Mouse (Mus musculus): ENCODE results near the gene Igsf3. TPM values are rescaled to one million over a fixed set of nuclear protein-coding genes. Genes with fewer than 3 reads are reported as not detected.
A peak's percentile ranks its signal among the peaks of the same experiment; 100 is the strongest.

Gene Igsf3
- polyA plus RNA-seq, 1 experiment from 2014 or later, result 79.1 TPM

DNA sequence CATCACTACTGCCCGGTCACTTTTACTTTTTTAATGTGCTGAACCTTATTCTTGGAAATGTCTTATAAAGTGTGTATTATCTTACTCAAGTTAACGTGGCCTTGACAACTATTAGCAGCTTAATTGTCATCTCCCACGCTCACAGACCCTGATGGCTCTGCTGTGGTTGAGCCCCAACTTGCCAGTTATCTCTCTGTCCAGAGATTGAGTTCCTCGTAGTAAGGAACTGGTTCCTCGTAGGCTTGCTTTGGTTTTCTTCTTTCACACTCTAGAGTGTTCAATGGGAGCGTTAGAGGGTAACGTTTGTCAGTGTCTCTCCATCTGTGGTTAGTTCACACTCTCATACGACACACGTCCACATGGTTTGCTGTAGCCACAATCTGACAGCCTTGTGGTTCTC, 92.8 kb downstream of the Igsf3 start:
- Histone ChIP-seq H3K27ac (no peak overlapping the region), H3K9me3 (no peaks in the 10 kb centered on the region), H3K27me3 (no peaks in the 10 kb centered on the region), H3K9ac (replicated peaks) (no peak overlapping the region), H3K36me3 (no peaks in the 10 kb centered on the region), H3K4me2 (replicated peaks) (no peak overlapping the region), H3K4me3 (replicated peaks) (no peak overlapping the region), H3K4me1 (replicated peaks) (0 out of 2 replicates have a peak, but pooled peaks cover 12% of the 10 kb centered on the region)
- 89% methylated on average over 9 of the region's 9 CpGs for WGBS
- ATAC-seq, result no peak

DNA sequence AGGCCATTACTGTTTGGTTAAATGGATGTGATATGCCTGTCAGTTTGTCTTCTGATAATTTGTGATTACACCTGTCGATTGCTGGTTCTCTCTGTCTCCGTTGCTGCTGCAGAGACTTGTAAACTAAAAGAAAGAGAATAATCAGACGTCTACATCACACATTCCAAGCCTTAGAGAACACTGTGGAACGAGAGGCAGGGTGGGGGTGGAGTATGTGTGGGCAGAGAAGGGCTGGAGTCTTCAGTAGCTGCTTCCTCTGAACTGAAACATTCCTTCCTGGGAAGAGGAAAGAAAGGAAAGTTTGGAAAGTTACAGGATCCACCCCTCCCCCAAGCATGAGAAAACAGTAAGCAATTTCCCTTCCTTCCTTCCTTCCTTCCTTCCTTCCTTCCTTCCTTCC, 95.0 kb downstream of the Igsf3 start:
- Histone ChIP-seq H3K9ac (replicated peaks) (no peak overlapping the region), H3K27ac (no peak overlapping the region), H3K9me3 (no peaks in the 10 kb centered on the region), H3K36me3 (no peaks in the 10 kb centered on the region), H3K4me3 (replicated peaks) (no peak overlapping the region), H3K27me3 (no peaks in the 10 kb centered on the region), H3K4me1 (replicated peaks) (0 out of 2 replicates have a peak, but pooled peaks cover 12% of the 10 kb centered on the region), H3K4me2 (replicated peaks) (no peak overlapping the region)
- 36% methylated on average over 4 of the region's 4 CpGs for WGBS
- ATAC-seq, result no peak

DNA sequence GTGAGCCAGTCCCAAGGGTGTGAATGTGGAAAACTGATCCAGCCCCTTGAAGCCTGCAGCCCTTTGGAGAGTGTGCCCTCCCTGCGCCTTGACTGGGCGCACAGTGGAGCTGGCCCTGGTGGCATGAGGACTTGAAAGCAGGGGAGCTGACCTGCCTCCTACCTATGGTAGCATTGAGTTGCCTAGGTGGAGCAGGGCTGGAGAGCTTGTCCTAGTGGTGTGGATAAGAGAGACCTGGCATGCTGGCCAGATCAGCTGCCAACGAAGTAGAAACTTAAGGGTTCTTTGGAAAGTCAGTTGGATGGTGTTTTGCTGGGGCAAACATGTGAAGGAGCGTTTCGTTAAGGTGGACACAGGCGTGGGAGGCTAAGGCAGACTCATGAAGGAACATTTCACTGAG, 105.1 kb downstream of the Igsf3 start:
- Histone ChIP-seq H3K9me3 (no peaks in the 10 kb centered on the region), H3K9ac (replicated peaks) (no peak overlapping the region), H3K4me2 (replicated peaks) (no peak overlapping the region), H3K4me1 (replicated peaks) (no peaks in the 10 kb centered on the region), H3K27ac (no peak overlapping the region), H3K36me3 (no peaks in the 10 kb centered on the region), H3K4me3 (replicated peaks) (no peak overlapping the region), H3K27me3 (no peaks in the 10 kb centered on the region)
- WGBS, result 96% methylated on average over 6 of the region's 6 CpGs
- no peak for ATAC-seq

DNA sequence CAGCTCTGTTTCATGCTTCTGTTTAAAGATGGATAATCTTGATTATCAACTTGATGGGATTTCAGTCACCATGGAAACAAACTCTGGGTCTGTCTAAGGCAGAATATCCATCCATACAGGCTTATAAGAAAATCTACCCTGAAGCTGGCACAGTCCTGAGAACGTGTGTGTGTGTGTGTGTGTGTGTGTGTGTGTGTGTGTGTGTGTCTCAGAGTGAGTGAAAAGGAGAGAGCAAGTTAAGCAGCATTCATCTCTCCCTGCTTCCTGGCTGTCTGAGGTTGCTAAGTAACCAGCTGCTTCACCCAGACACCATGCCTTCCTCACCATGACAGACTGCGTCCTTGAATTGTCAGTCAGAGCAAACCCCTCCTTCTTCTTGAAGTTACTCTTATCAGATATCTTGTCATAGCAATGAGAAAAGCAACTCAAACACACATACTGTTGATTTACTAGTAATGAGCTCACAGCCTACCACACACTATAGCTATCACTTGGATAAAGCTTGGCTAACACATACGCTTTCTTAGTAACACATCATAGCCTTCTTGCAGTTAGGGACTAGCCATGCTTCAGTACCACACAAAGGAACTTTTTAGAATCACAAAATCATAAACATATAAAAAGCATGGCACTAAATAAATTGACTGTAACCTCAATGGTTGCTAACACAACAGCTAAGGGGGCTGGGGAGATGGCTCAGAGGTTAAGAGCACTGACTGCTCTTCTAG, 106.5 kb downstream of the Igsf3 start:
- H3K4me3 ChIP-seq (replicated peaks), result no peak overlapping the region
- ATAC-seq, result peak; percentile 53

DNA sequence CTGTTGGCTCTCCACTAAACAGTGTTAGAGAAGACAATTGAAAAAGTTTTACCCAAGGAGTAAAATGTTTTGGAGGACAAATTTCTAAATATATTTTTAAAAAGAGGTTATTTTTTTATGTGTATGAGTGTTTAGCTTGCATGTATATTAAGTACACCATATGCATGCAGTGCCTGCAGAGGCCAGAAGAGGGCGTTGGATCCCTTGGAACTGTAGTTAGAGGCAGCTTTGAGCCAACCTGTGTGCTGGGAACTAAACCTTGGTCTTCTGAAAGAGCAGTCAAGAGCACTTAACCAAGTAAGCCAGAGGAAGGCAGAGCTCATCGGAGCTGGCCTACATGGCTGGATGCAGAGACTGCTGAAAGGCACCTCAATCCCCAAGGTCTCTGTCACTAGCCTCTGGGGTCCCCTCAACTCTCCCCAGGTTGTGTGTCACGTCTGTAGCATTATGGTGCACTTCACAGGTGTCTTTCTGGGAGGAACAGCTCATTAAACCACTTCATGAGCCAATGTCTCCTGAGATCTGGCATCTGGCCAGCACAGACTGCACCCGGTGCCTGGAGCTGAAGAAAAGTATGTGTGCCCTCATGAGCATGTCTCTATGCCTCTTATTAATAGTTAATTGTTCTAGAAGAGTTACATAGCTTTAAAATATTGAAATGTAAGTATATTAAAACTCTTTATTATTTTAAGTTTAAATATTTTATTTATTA, 109.3 kb downstream of the Igsf3 start:
- no peaks in the 10 kb centered on the region for H3K9me3 ChIP-seq
- H3K27ac ChIP-seq, result no peak overlapping the region
- no peak overlapping the region for H3K4me2 ChIP-seq (replicated peaks)
- no peaks in the 10 kb centered on the region for H3K36me3 ChIP-seq
- no peak for ATAC-seq
- H3K9ac ChIP-seq (replicated peaks), result no peak overlapping the region
- no peaks in the 10 kb centered on the region for H3K27me3 ChIP-seq
- WGBS, result 55% methylated on average over 4 of the region's 4 CpGs
- no peaks in the 10 kb centered on the region for H3K4me1 ChIP-seq (replicated peaks)
- no peak overlapping the region for H3K4me3 ChIP-seq (replicated peaks)

More for the DNA sequence above, 106.5 kb downstream of the Igsf3 start:
- H3K4me2 ChIP-seq (replicated peaks), result no peak overlapping the region
- 53% methylated on average over 3 of the region's 3 CpGs for WGBS
- no peak overlapping the region for H3K27ac ChIP-seq
- H3K9me3 ChIP-seq, result no peaks in the 10 kb centered on the region
- H3K36me3 ChIP-seq, result no peaks in the 10 kb centered on the region
- no peak overlapping the region for H3K9ac ChIP-seq (replicated peaks)
- no peaks in the 10 kb centered on the region for H3K4me1 ChIP-seq (replicated peaks)
- no peaks in the 10 kb centered on the region for H3K27me3 ChIP-seq

DNA sequence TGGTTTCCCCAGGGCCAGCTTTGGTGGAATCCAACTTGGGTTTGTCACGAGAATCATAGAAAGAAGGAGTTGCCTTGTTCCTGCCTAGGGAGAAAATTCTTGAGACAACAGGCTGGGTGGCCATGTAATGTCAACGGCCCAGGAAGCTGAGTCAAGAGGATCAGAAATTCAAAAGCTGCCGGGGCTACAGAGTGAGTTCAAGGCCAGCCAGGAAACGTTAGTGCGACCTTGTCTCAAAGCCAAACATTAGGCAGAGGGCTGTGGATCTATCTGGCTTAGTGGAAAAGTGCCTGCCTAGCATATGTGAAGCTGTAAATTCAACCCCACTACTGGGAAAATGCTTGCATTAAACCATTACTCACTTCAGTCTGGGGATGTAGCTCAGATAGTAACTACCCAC, 110.6 kb downstream of the Igsf3 start:
- Histone ChIP-seq H3K9me3 (no peaks in the 10 kb centered on the region), H3K27ac (no peak overlapping the region), H3K9ac (replicated peaks) (no peak overlapping the region), H3K36me3 (no peaks in the 10 kb centered on the region), H3K4me2 (replicated peaks) (no peak overlapping the region), H3K4me3 (replicated peaks) (no peak overlapping the region), H3K4me1 (replicated peaks) (no peaks in the 10 kb centered on the region), H3K27me3 (no peaks in the 10 kb centered on the region)
- no peak for ATAC-seq
- 86% methylated on average over 5 of the region's 5 CpGs for WGBS

GRCm38 (mm10) chr3:101488204-101488603, 111.3 kb downstream of the Igsf3 start:
- WGBS, result 80% methylated on average over 7 of the region's 7 CpGs
- no peak for ATAC-seq
- no peak overlapping the region for H3K9ac ChIP-seq (replicated peaks)
- H3K27ac ChIP-seq, result no peak overlapping the region
- H3K4me3 ChIP-seq (replicated peaks), result no peak overlapping the region
- H3K36me3 ChIP-seq, result no peaks in the 10 kb centered on the region
- H3K4me1 ChIP-seq (replicated peaks), result no peaks in the 10 kb centered on the region
- no peak overlapping the region for H3K4me2 ChIP-seq (replicated peaks)
- no peaks in the 10 kb centered on the region for H3K27me3 ChIP-seq
- no peaks in the 10 kb centered on the region for H3K9me3 ChIP-seq

DNA sequence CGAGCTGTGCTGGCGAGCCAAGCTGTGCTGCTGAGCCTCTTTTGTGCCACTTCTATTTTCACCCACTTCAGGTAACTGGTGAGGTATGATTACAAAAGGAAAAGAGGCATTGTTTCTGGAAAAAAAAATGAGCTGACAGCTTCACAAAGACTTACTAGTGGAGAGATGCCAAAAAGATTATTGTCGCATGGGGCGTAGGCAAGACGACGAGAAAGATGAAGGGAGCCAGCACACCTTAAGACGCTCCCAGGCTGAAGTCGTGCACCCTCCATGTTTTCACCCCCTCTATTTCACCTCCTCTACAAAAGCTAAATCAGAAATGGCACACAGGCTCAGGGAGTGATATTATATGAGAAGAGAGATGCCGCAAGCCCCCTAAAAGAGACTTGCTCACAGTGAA, 113.6 kb downstream of the Igsf3 start:
- ATAC-seq, result no peak
- H3K9me3 ChIP-seq, result no peaks in the 10 kb centered on the region

DNA sequence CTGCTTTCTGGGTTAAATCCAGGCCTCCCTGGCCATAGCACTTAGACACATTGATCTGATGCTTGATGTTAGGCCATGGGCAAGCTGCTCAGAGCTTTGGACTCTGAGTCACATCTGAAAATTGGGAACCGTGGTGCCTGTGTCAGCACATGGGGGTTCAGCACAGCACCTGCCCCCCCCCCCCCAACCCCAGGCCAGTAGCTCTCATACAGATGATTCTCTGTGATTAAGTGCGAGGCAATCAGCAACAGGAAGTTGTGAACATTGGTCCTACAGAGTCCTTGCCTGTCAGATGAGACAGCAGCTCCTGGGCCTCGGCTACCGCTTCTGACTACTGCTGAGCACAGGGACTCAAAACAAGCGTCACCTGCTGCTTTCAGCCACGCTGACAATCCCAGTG, 116.0 kb downstream of the Igsf3 start:
- 90% methylated on average over 6 of the region's 6 CpGs for WGBS
- Histone ChIP-seq H3K27me3 (0 out of 2 replicates have a peak, but pooled peaks cover 4% of the 10 kb centered on the region), H3K9ac (replicated peaks) (no peak overlapping the region), H3K9me3 (no peaks in the 10 kb centered on the region), H3K4me1 (replicated peaks) (peaks cover 4% of the 10 kb centered on the region; the same call in 1 of the 2 replicates), H3K4me3 (replicated peaks) (no peak overlapping the region), H3K36me3 (no peaks in the 10 kb centered on the region), H3K27ac (no peak overlapping the region), H3K4me2 (replicated peaks) (no peak overlapping the region)
- no peak for ATAC-seq

More for the DNA sequence above, 113.6 kb downstream of the Igsf3 start:
- Histone ChIP-seq H3K4me2 (replicated peaks) (no peak overlapping the region), H3K9ac (replicated peaks) (no peak overlapping the region), H3K36me3 (no peaks in the 10 kb centered on the region), H3K4me3 (replicated peaks) (no peak overlapping the region), H3K4me1 (replicated peaks) (peaks cover 4% of the 10 kb centered on the region; the same call in 1 of the 2 replicates), H3K27me3 (no peaks in the 10 kb centered on the region), H3K27ac (no peak overlapping the region)
- WGBS, result 89% methylated on average over 9 of the region's 9 CpGs

DNA sequence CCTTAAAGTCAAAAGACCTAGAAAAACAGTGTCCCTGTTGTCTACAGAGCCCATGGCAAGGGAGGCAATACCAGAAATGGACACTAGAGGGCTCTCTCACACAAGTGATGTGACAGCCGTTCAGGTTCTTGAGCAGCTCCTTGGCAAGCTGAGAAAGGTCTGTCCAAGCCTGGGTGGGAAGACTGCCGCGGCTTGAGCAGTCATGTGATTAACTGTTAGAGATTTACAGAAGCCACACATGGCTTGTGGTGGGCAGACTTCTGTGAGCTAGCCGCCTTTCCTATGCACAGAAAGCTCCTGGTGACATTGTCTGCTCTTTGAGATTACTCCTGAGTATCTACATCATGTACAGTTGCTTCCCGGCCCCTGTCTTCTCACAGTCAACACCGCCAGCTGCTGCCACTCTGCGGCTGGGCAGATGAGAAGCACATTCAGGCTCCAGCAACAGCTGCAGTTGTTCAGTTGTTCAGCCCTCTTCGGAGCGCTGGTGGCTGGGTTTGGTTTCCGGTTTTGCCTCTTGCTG, 117.1 kb downstream of the Igsf3 start:
- Histone ChIP-seq H3K4me1 (replicated peaks) (peaks cover 4% of the 10 kb centered on the region; the same call in 1 of the 2 replicates), H3K27me3 (0 out of 2 replicates have a peak, but pooled peaks cover 4% of the 10 kb centered on the region), H3K36me3 (no peaks in the 10 kb centered on the region), H3K9me3 (no peaks in the 10 kb centered on the region), H3K9ac (replicated peaks) (0 out of 2 replicates have a peak overlapping the region, but pooled peaks have one; percentile 19), H3K4me3 (replicated peaks) (no peak overlapping the region), H3K4me2 (replicated peaks) (no peak overlapping the region), H3K27ac (no peak overlapping the region)
- ATAC-seq, result peak; percentile 87
- WGBS, result 49% methylated on average over 10 of the region's 10 CpGs

DNA sequence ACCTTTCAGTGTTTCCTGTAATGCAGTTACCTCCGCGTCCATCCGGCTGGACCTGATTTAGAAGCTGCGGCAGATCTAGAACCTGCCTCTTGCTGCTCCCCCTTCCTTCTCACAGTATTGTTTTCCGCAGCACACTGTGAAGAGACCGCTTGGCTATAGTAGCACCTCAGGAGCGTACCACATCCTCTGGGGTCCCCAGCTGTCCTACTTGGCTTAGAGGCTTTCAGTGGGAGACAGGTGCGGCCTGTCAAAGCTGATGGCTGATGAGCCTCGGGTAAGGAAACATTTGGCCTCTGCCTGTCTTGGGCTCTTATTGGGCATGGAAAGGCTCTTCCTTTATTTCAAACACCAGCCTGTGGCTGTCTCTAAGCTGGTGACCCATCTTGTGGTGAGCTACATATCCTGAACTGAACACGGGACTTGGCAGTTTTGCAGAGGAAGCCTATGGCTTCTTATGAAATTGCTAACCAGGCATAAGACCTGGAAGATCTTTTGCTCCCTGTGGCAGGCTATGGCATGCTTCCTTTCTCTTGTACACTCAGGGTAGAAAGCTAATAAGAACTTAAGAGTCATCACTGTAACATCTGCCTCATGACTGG, 120.6 kb downstream of the Igsf3 start:
- no peak overlapping the region for H3K27ac ChIP-seq
- no peak overlapping the region for H3K9ac ChIP-seq (replicated peaks)
- ATAC-seq, result no peak
- H3K9me3 ChIP-seq, result no peaks in the 10 kb centered on the region
- peaks cover 8% of the 10 kb centered on the region; the same call in 1 of the 2 replicates for H3K4me1 ChIP-seq (replicated peaks)
- no peak overlapping the region for H3K4me2 ChIP-seq (replicated peaks)
- no peak overlapping the region for H3K4me3 ChIP-seq (replicated peaks)
- 77% methylated on average over 10 of the region's 10 CpGs for WGBS
- H3K27me3 ChIP-seq, result 0 out of 2 replicates have a peak, but pooled peaks cover 4% of the 10 kb centered on the region
- H3K36me3 ChIP-seq, result no peaks in the 10 kb centered on the region

DNA sequence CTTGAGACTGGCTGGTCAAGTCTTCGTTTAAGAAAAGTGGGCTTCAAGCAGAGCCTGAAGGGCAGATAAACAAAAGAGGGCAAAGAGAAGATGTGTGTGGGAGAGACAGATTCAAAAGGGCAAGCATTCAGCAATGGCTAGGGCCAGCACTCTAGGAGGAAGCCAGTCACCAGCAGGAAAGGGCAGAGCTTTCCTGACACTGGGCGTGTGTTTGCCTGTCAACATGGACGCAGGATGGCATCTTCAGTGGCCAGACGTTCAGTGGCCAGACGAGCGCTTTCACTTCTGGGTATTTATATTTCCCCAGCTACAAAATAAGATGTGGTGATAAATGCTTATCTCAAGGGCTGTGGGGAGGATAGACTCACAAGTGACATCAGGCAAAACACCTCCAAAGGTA, 123.0 kb downstream of the Igsf3 start:
- ATAC-seq, result no peak
- H3K9ac ChIP-seq (replicated peaks), result no peak overlapping the region

More for the DNA sequence above, 123.0 kb downstream of the Igsf3 start:
- Histone ChIP-seq H3K4me2 (replicated peaks) (no peak overlapping the region), H3K4me3 (replicated peaks) (no peak overlapping the region), H3K27me3 (0 out of 2 replicates have a peak, but pooled peaks cover 4% of the 10 kb centered on the region), H3K27ac (no peak overlapping the region), H3K4me1 (replicated peaks) (peaks cover 4% of the 10 kb centered on the region; the same call in 1 of the 2 replicates), H3K9me3 (no peaks in the 10 kb centered on the region), H3K36me3 (no peaks in the 10 kb centered on the region)
- 80% methylated on average over 6 of the region's 6 CpGs for WGBS
